Mouse (Mus musculus) stomach, embryonic 16.5 days (tissue): ENCODE measurements at regions not wholly inside any gene's neighbourhood (a gene's known extent, or its start where the extent isn't known, plus 50 kb on each side); places are given as distances from the start of the nearest gene placed in this dataset.

Experiments
- ATAC-seq: fragments of 200-750 bp; cut with Nextera tagmentation; 2 replicates; pipeline ENCODE4 v1.8.0; 2017; ENCODE audit warnings: moderate number of reproducible peaks, moderate TSS enrichment; ENCODE audit not compliant: insufficient read depth, low FRiP score
- H3K27ac ChIP-seq: fragments of 300-500 bp; sonication (generic); 2 replicates; pipeline ENCODE4 v1.5.1; 2014; ENCODE audit warnings: low read length
- H3K27me3 ChIP-seq: fragments of 300-500 bp; sonication (generic); 2 replicates; pipeline ENCODE4 v1.6.1; 2014; ENCODE audit warnings: low read length, control low read depth, mixed read lengths; ENCODE audit not compliant: control insufficient read depth, insufficient read depth
- H3K36me3 ChIP-seq: fragments of 300-500 bp; sonication (generic); 2 replicates; pipeline ENCODE4 v1.6.1; 2014; ENCODE audit warnings: low read length; ENCODE audit not compliant: control insufficient read depth, insufficient read depth
- H3K4me1 ChIP-seq: fragments of 300-500 bp; sonication (generic); 2 replicates; pipeline ENCODE4 v1.6.1; 2014; ENCODE audit warnings: low read length, control low read depth, mixed read lengths; ENCODE audit not compliant: control insufficient read depth, insufficient read depth
- H3K4me2 ChIP-seq: fragments of 300-500 bp; sonication (generic); 2 replicates; pipeline ENCODE4 v1.6.1; 2014; ENCODE audit warnings: low read depth, low read length, mixed read lengths
- H3K4me3 ChIP-seq: fragments of 300-500 bp; sonication (generic); replicated peaks from 2 replicates; pipeline ENCODE4 v1.5.1; 2014; ENCODE audit warnings: mild to moderate bottlenecking, low read length
- H3K9ac ChIP-seq: fragments of 300-500 bp; sonication (generic); 2 replicates; pipeline ENCODE4 v1.6.1; 2014; ENCODE audit warnings: low read length
- H3K9me3 ChIP-seq: fragments of 300-500 bp; sonication (generic); replicated peaks from 2 replicates; pipeline ENCODE4 v1.6.1; 2016; ENCODE audit warnings: low read length, control low read depth; ENCODE audit not compliant: control insufficient read depth
- WGBS: fragments of 180-500 bp; shearing (Covaris S2); extraction: QIAGEN DNeasy Blood & Tissue Kit; methylation state at CpG from one replicate; pipeline ENCODE4 v1.1.7; 2014; 5-methylcytosine and 5-hydroxymethylcytosine counted together

- Histone ChIP-seq H3K27me3 (peaks cover 7% of the 10 kb centered on the region), H3K4me3 (no peak overlapping the region), H3K36me3 (no peaks in the 10 kb centered on the region), H3K9ac (no peak overlapping the region), H3K4me1 (no peaks in the 10 kb centered on the region), H3K27ac (no peak overlapping the region), H3K4me2 (no peak overlapping the region), H3K9me3 (no peaks in the 10 kb centered on the region)
- WGBS = 34% methylated on average over 4 of the region's 4 CpGs
- ATAC-seq = no peak
Measured at GRCm38 (mm10) chr13:60123964-60124363, 53.2 kb downstream of the Gas1 start.

DNA sequence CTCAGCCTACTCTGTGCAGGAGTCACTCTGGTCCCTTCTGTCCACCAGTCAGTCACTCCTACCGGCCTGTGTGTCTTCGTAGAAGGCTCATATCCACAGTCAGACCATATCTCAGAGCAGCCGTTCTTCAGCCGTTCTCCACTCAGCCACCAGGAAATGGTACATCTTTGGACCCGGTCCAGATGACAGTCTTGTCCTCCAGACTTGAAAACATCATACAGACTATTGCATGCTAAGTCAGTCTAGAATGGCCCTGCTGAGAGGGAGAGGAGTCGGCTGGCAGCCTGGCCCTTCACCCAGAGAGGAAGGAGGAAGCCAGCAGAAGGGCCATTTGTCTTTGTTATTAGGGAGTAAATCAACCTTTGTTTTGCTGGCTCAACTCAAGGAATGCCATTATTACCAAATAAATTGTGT lies 54.0 kb downstream of the Gas1 start:
- 41% methylated on average over 6 of the region's 6 CpGs for WGBS
- no peaks in the 10 kb centered on the region for H3K4me1 ChIP-seq
- H3K27me3 ChIP-seq = peaks cover 7% of the 10 kb centered on the region
- no peaks in the 10 kb centered on the region for H3K9me3 ChIP-seq
- no peak for ATAC-seq
- no peak overlapping the region for H3K9ac ChIP-seq
- H3K4me2 ChIP-seq = no peak overlapping the region
- no peaks in the 10 kb centered on the region for H3K36me3 ChIP-seq
- no peak overlapping the region for H3K4me3 ChIP-seq
- no peak overlapping the region for H3K27ac ChIP-seq

DNA sequence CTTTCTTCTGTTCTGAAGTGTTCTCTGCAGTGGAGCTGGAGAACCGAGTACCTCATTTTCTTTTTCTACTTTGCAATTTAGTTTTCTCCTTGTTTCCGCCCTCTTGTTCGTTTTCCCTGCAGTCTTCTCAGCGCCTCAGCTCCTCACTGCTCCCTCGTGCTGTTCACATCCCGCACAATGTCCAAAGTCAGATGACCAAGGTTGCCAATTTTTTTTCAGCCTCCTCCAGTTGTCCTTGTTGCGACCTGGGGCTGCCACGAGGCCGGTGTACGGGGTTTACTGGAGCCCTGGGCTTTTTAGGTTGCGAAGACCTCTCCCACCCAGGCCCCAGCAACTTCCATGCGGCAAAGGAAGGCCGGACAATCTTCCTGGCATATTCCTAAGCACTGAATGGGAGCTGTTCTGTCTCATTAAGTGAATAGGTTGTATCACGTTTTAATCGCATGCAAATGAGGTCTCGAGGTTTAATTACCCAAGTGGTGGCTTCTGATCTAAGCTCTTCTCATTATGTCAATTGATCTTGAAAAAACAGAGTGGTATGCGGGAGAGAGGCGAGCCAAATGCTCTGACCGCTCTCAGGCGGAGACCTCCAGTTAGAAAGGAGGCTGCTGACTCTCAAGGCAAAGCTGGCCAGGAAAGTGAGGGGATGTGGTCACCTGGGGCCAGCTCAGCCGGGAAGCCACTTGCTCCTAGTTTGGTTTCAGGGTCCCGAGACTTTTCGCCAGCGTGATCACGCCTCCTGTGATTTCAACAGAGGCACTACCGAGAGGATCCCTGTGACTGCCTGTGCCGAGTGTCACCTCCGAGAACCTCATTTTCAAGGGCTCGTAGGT lies 54.6 kb downstream of the Gas1 start:
- no peaks in the 10 kb centered on the region for H3K4me1 ChIP-seq
- WGBS = 63% methylated on average over 29 of the region's 29 CpGs
- no peak overlapping the region for H3K9ac ChIP-seq
- H3K27me3 ChIP-seq = peaks cover 5% of the 10 kb centered on the region
- H3K9me3 ChIP-seq = no peaks in the 10 kb centered on the region
- no peaks in the 10 kb centered on the region for H3K36me3 ChIP-seq
- no peak overlapping the region for H3K27ac ChIP-seq
- no peak overlapping the region for H3K4me3 ChIP-seq
- H3K4me2 ChIP-seq = no peak overlapping the region
- no peak for ATAC-seq

DNA sequence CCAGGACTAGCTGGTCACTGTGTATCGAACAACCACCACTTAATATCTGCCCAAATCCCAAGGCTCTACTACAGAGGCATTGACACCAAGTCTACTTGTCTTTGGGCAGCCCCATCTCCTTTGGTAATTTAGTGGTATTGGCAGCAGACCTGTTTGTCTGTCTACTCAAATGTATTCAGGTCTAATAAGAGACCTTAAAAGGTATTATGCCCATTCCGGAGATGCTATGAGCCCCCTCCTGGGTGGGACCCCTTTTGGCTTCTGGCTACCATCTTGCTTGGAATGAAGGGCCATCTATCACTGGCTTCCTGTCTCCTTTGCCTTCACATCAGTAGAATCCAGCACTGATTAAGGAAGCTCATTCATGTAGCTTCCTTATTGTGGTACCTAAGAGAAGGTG lies 65.7 kb downstream of the Gas1 start:
- H3K36me3 ChIP-seq = no peaks in the 10 kb centered on the region
- H3K9me3 ChIP-seq = no peaks in the 10 kb centered on the region
- H3K4me1 ChIP-seq = peaks cover 5% of the 10 kb centered on the region; the same call in 1 of the 2 replicates
- H3K27ac ChIP-seq = no peak overlapping the region
- no peak for ATAC-seq
- H3K4me2 ChIP-seq = no peak overlapping the region
- no peak overlapping the region for H3K9ac ChIP-seq
- H3K27me3 ChIP-seq = no peaks in the 10 kb centered on the region
- 86% methylated on average over 2 of the region's 2 CpGs for WGBS
- H3K4me3 ChIP-seq = no peak overlapping the region

DNA sequence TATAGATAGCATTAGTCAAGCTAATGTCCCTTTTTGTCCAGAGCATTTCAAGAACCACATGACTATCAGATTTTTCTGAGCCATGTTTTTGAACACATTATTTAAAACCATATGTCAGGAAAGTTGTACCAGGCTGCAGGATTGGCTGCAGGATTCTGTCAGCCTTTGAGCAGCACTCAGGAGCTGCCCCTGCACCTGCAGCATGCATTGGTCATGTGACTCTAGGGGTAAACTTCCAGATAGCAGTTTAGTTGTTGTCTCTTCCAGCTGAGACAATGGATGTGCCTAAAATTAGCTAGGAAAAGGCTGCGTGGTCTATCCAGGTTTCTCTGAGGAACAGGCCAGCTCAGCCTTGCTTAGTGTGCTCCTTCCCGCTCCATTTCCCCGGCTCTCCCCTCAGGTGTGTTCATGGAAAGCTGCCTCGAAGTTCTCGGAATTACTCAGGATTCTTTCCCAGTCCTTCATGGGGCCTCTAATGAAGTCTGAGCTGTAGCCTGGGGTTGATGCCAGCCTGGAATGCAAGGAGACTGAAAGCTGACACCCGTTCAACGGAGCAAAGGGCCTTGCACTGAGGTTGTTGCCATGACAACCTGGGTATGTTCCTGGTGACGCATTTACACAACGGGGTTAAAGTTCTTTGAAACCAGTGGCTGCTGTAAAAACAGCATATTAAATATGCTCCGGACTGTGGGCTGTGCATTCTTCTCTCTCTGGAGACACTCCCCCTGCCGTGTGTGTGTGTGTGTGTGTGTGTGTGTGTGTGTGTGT lies 66.9 kb downstream of the Gas1 start:
- Histone ChIP-seq H3K27me3 (no peaks in the 10 kb centered on the region), H3K9me3 (no peaks in the 10 kb centered on the region), H3K4me3 (no peak overlapping the region), H3K4me1 (peaks cover 5% of the 10 kb centered on the region; the same call in 1 of the 2 replicates), H3K4me2 (0 out of 2 replicates have a peak overlapping the region, but pooled peaks have one; percentile 11), H3K36me3 (no peaks in the 10 kb centered on the region), H3K27ac (peak overlapping the region; percentile 8; the same call in 1 of the 2 replicates), H3K9ac (no peak overlapping the region)
- 5% methylated on average over 11 of the region's 11 CpGs for WGBS
- ATAC-seq = peak; percentile 90

DNA sequence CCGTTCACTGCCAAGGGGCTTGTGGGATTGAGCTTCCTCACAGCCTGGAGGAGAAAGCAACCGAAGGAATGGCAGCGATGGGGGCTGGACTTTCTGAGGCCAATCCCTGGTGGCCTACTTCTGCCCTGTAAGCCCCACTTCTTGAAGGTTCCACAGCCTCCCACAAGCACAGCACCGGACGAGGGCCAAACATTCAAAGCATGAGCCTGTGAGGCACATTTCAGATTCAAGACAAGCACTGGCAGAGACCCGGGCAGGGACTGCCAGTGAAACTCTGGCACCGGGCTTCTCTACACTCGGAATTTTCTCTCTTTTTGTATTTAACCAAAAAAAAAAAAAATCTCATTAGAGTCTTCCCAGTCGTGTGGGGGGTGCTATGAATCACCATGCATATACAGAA lies 71.9 kb downstream of the Gas1 start:
- Histone ChIP-seq H3K27ac (no peak overlapping the region), H3K9me3 (no peaks in the 10 kb centered on the region), H3K9ac (no peak overlapping the region), H3K27me3 (no peaks in the 10 kb centered on the region), H3K36me3 (no peaks in the 10 kb centered on the region), H3K4me2 (no peak overlapping the region), H3K4me3 (no peak overlapping the region), H3K4me1 (peaks cover 3% of the 10 kb centered on the region; the same call in 1 of the 2 replicates)
- 85% methylated on average over 9 of the region's 9 CpGs for WGBS
- no peak for ATAC-seq

DNA sequence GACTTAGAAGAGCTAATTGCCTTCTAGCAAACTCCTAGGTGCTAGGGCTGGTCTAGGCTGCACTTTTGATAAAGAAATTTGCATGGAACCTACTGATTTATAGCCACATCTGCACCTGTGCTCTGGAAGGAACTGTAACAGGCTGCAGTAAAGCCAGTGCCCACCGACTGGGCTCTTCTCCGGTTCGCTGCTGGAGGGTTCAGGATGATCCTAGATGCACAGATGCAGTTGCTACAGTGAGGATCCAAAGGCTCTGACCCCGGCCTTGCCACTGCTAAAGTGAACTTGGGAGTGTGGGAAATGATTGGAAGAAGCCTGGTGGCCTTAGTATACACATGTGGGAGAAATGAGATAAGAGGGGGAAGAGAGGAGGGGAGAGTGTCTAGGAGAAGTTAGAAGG lies 75.5 kb downstream of the Gas1 start:
- no peak overlapping the region for H3K4me3 ChIP-seq
- H3K4me1 ChIP-seq = no peaks in the 10 kb centered on the region
- no peak overlapping the region for H3K4me2 ChIP-seq
- ATAC-seq = no peak
- H3K9ac ChIP-seq = no peak overlapping the region
- no peaks in the 10 kb centered on the region for H3K27me3 ChIP-seq
- H3K27ac ChIP-seq = no peak overlapping the region
- WGBS = 55% methylated on average over 4 of the region's 4 CpGs
- no peaks in the 10 kb centered on the region for H3K9me3 ChIP-seq
- no peaks in the 10 kb centered on the region for H3K36me3 ChIP-seq

DNA sequence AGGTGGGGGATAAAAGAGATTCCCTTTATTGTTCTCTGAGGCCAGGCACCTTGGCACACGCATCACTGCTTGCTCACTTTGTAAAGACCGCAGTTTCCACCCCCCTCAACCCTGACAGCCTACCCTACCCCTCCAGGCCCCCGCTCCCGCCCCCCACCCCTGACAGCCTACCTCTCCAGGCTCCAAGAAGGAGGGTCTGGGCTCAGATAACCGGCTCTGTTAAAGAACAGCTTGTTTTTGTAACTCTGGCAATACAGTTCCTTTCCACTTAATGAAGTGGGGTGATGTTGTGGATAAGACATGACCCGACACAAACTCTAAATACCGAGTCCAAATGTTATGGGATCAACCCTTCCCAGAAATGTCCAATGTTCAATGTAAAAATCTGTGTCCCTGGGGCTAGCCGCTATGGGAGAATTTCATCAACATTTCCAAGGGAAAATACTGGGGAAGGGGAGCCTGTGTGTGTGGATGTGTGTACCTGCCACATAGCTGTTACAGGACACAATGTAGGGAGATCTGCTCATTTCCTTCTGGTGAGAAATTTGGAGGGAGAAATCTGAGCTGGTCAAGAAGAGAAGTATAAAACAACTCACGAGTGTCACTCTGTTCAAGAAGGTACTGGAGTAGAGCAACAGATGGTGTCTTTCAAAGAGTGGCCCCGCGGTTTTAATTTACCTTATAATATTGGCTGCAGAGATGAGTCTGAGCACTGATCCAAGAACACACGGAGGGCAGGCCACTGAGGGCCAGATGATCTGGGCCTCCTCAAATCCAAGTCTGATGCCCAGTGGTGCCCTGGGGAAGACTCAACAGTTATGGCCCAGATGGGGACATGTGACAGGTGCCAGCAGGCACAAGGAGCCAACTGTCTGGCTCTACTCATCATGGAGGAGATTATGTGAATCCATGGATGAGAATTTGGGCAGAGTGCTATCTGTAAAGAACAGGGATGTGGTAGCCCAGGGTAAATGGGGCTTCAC lies 76.7 kb downstream of the Gas1 start:
- Histone ChIP-seq H3K27ac (peak overlapping the region; percentile 40), H3K27me3 (no peaks in the 10 kb centered on the region), H3K9me3 (no peaks in the 10 kb centered on the region), H3K4me3 (no peak overlapping the region), H3K4me1 (no peaks in the 10 kb centered on the region), H3K4me2 (no peak overlapping the region), H3K36me3 (no peaks in the 10 kb centered on the region), H3K9ac (no peak overlapping the region)
- peak; percentile 82 for ATAC-seq
- WGBS = 49% methylated on average over 12 of the region's 12 CpGs
